In the genomic region with DNA sequence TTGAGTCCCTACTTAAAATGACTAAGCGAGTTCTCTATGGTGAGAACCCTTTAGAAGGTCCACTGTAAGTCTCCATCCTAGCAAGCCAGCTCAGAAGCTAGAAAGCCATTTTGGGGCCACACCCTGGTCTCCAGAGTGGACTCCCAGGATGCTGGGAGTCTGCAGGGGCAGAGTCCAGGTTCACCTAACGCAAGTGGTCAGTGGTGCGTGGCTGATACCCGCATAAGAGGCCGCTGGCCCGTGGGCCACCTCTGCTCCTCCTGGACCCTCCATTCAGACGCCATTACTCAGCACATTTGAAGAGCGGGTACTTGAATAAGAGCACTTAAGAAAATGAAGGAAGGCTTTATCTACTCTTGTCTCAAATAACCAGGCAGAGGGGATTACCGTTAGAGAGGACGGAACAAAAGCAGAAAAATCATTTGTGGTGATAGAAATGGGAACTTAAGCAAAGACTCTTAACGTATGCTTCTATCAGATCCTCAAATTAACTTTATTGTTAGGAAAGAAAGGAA, we compare ENCODE assay signal across 10 mouse cellular contexts.
DNase-seq lines count a peak whose midpoint lies in the region; ATAC-seq and TF ChIP-seq lines count a peak whose summit lies in the region.
"Had no signal": no experiment of that assay in that cellular context is flagged by ENCODE, and none has a peak within 500 bp of the region (broad histone marks: within the 10 kb centered on the region; RNA-seq: fewer than 3 reads in every experiment).

No protein-coding gene starts in this region.

- DNase-seq in intestine, embryonic 14.5 days (ENCODE audit: low spot score): no peak
- no peak for DNase-seq in kidney, postnatal 0 days (ENCODE audit: low spot score)
- no peak for DNase-seq in gastrocnemius, postnatal 25 days
- no peak for DNase-seq in thymus, postnatal 25 days
- DNase-seq in urinary bladder, postnatal 25 days (ENCODE audit: low spot score): no peak

- H3K27ac ChIP-seq in intestine, embryonic 14.5 days (ENCODE audit: low read depth): no peak overlapping the region
- no peak overlapping the region for H3K27ac ChIP-seq in intestine, embryonic 15.5 days
- no peak overlapping the region for H3K27ac ChIP-seq in forebrain, embryonic 13.5 days
- H3K27ac ChIP-seq in kidney, postnatal 0 days: peak overlapping the region; percentile 31; the same call in 1 of the 2 replicates
- no peak overlapping the region for H3K27ac ChIP-seq in neural tube, embryonic 14.5 days (ENCODE audit: low read depth, low read length)
- H3K27ac ChIP-seq: liver, embryonic 14.5 days had no signal

- no peaks in the 10 kb centered on the region for H3K4me1 ChIP-seq in intestine, embryonic 14.5 days (replicated peaks; ENCODE audit: control insufficient read depth, insufficient read depth, low read length)
- H3K4me1 ChIP-seq in intestine, embryonic 15.5 days (replicated peaks): no peaks in the 10 kb centered on the region
- peaks cover 12% of the 10 kb centered on the region for H3K4me1 ChIP-seq in forebrain, embryonic 13.5 days
- 0 out of 2 replicates have a peak, but pooled peaks cover 3% of the 10 kb centered on the region for H3K4me1 ChIP-seq in kidney, postnatal 0 days (replicated peaks; ENCODE audit: insufficient read depth, low read length)
- 0 out of 2 replicates have a peak, but pooled peaks cover 4% of the 10 kb centered on the region for H3K4me1 ChIP-seq in neural tube, embryonic 14.5 days (ENCODE audit: control insufficient read depth, insufficient read depth, low read length)

- H3K4me3 ChIP-seq in intestine, embryonic 14.5 days (ENCODE audit: low read depth, low read length): no peak overlapping the region
- no peak overlapping the region for H3K4me3 ChIP-seq in intestine, embryonic 15.5 days (replicated peaks)
- peak overlapping the region; percentile 15; the same call in 1 of the 2 replicates for H3K4me3 ChIP-seq in forebrain, embryonic 13.5 days
- no peak overlapping the region for H3K4me3 ChIP-seq in kidney, postnatal 0 days (replicated peaks; ENCODE audit: low read depth, low read length)
- no peak overlapping the region for H3K4me3 ChIP-seq in neural tube, embryonic 14.5 days (ENCODE audit: low read depth, low read length)

- no peak for ATAC-seq in intestine, embryonic 14.5 days (replicated peaks; ENCODE audit: low FRiP score, low TSS enrichment, low read depth)
- ATAC-seq in intestine, embryonic 15.5 days: no peak
- ATAC-seq in forebrain, embryonic 13.5 days: peak; percentile 63
- 0 out of 2 replicates have a peak, but pooled peaks have one; percentile 13 for ATAC-seq in kidney, postnatal 0 days (replicated peaks; ENCODE audit: low FRiP score, low read depth)
- peak; percentile 25; the same call in 1 of the 2 replicates for ATAC-seq in neural tube, embryonic 14.5 days (ENCODE audit: low read depth)

- WGBS in intestine, embryonic 14.5 days: 42% methylated on average over 11 of the region's 11 CpGs
- 41% methylated on average over 11 of the region's 11 CpGs for WGBS in intestine, embryonic 15.5 days
- WGBS in forebrain, embryonic 13.5 days: 6% methylated on average over 11 of the region's 11 CpGs
- 29% methylated on average over 11 of the region's 11 CpGs for WGBS in kidney, postnatal 0 days
- WGBS in neural tube, embryonic 14.5 days: 29% methylated on average over 11 of the region's 11 CpGs

- TF ChIP-seq CTCF in kidney, postnatal 0 days (IDR thresholded peaks at IDR 0.05; ENCODE audit: low read depth): no peak

- peak overlapping the region; percentile 41; the same call in 1 of the 2 replicates for H3K4me2 ChIP-seq in intestine, embryonic 14.5 days (ENCODE audit: low read length)
- no peak overlapping the region for H3K4me2 ChIP-seq in intestine, embryonic 15.5 days (replicated peaks)
- peak overlapping the region; percentile 52 for H3K4me2 ChIP-seq in forebrain, embryonic 13.5 days
- H3K4me2 ChIP-seq in kidney, postnatal 0 days (ENCODE audit: low read length): peak overlapping the region; percentile 41; the same call in 1 of the 2 replicates
- peak overlapping the region; percentile 35; the same call in 1 of the 2 replicates for H3K4me2 ChIP-seq in neural tube, embryonic 14.5 days (ENCODE audit: low read depth, low read length)

- peaks cover 10% of the 10 kb centered on the region; the same call in 1 of the 2 replicates for H3K27me3 ChIP-seq in intestine, embryonic 14.5 days (replicated peaks; ENCODE audit: control insufficient read depth, insufficient read depth, low read length)
- H3K27me3 ChIP-seq in intestine, embryonic 15.5 days (replicated peaks): peaks cover 5% of the 10 kb centered on the region; the same call in 1 of the 2 replicates
- peaks cover 65% of the 10 kb centered on the region for H3K27me3 ChIP-seq in forebrain, embryonic 13.5 days
- peaks cover 24% of the 10 kb centered on the region for H3K27me3 ChIP-seq in kidney, postnatal 0 days (ENCODE audit: insufficient read depth, low read length)
- H3K27me3 ChIP-seq in neural tube, embryonic 14.5 days (ENCODE audit: control insufficient read depth, insufficient read depth, low read length): no peaks in the 10 kb centered on the region
- H3K27me3 ChIP-seq: CH12.LX had no signal

- H3K36me3 ChIP-seq in intestine, embryonic 14.5 days (ENCODE audit: control insufficient read depth, insufficient read depth, low read length): no peaks in the 10 kb centered on the region
- no peaks in the 10 kb centered on the region for H3K36me3 ChIP-seq in intestine, embryonic 15.5 days
- H3K36me3 ChIP-seq in forebrain, embryonic 13.5 days (ENCODE audit: poor library complexity, severe bottlenecking): no peaks in the 10 kb centered on the region
- H3K36me3 ChIP-seq in kidney, postnatal 0 days (ENCODE audit: insufficient read depth, low read length): no peaks in the 10 kb centered on the region
- H3K36me3 ChIP-seq in neural tube, embryonic 14.5 days (ENCODE audit: control insufficient read depth, insufficient read depth, low read length): no peaks in the 10 kb centered on the region

- no peak overlapping the region for H3K9ac ChIP-seq in intestine, embryonic 14.5 days (ENCODE audit: low read length)
- H3K9ac ChIP-seq in intestine, embryonic 15.5 days: no peak overlapping the region
- H3K9ac ChIP-seq in forebrain, embryonic 13.5 days: 0 out of 2 replicates have a peak overlapping the region, but pooled peaks have one; percentile 23
- no peak overlapping the region for H3K9ac ChIP-seq in kidney, postnatal 0 days (ENCODE audit: low read depth, low read length)
- no peak overlapping the region for H3K9ac ChIP-seq in neural tube, embryonic 14.5 days (replicated peaks; ENCODE audit: low read depth, low read length)
- H3K9ac ChIP-seq: liver, embryonic 14.5 days had no signal

- H3K9me3 ChIP-seq in intestine, embryonic 14.5 days (ENCODE audit: control insufficient read depth, low read length): no peaks in the 10 kb centered on the region
- H3K9me3 ChIP-seq in intestine, embryonic 15.5 days: no peaks in the 10 kb centered on the region
- H3K9me3 ChIP-seq in forebrain, embryonic 13.5 days (replicated peaks): no peaks in the 10 kb centered on the region
- H3K9me3 ChIP-seq in kidney, postnatal 0 days (replicated peaks; ENCODE audit: low read length): no peaks in the 10 kb centered on the region
- H3K9me3 ChIP-seq in neural tube, embryonic 14.5 days (ENCODE audit: control insufficient read depth, low read length): no peaks in the 10 kb centered on the region

Comparison
In these comparisons a context has a peak if more than half of its experiments do, and no peak if none do; other contexts are left out.
1. ATAC-seq: peak in forebrain, embryonic 13.5 days (single experiment), kidney, postnatal 0 days (single experiment) and neural tube, embryonic 14.5 days (single experiment); none in intestine, embryonic 14.5 days (single experiment) and intestine, embryonic 15.5 days (single experiment).